Comparison of ENCODE assay signal across 12 mouse cellular contexts in the genomic region with DNA sequence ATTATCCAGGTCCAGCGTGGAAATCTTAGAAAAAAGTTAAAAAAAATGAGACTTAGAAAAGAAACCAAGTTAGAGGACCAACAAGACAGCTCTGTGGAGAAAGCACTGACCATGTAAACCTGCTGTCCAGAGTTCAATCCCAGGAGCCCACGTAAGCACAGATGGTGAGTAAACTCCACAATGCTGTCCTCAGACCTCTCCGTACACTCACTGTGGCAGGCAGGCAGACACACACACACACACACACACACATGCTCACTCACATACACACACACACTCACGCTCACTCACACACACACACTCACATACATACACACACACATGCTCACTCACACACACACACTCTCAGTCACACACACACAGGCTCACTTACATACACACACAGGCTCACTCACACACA. TPM values are rescaled to one million over a fixed set of nuclear protein-coding genes. Genes with fewer than 3 reads are reported as not detected.
A peak's percentile ranks its signal among the peaks of the same experiment; 100 is the strongest.
DNase-seq lines count a peak whose midpoint lies in the region; ATAC-seq lines count a peak whose summit lies in the region.
"Had no signal": no experiment of that assay in that cellular context is flagged by ENCODE, and none has a peak within 500 bp of the region (broad histone marks: within the 10 kb centered on the region; RNA-seq: fewer than 3 reads in every experiment).

No protein-coding gene starts in this region.

- 0 out of 2 replicates have a peak, but pooled peaks cover 9% of the 10 kb centered on the region for H3K36me3 ChIP-seq in hindbrain, embryonic 15.5 days
- peaks cover 49% of the 10 kb centered on the region for H3K36me3 ChIP-seq in hindbrain, embryonic 13.5 days
- H3K36me3 ChIP-seq in midbrain, embryonic 11.5 days (ENCODE audit: control insufficient read depth, insufficient read depth, low read length) = no peaks in the 10 kb centered on the region
- H3K36me3 ChIP-seq in midbrain, embryonic 10.5 days = peaks cover 73% of the 10 kb centered on the region
- H3K36me3 ChIP-seq in forebrain, embryonic 15.5 days = peaks cover 21% of the 10 kb centered on the region
- peaks cover 16% of the 10 kb centered on the region for H3K36me3 ChIP-seq in liver, embryonic 16.5 days (ENCODE audit: control insufficient read depth, insufficient read depth)

- WGBS in hindbrain, embryonic 15.5 days = 92% methylated on average over 4 of the region's 4 CpGs
- 91% methylated on average over 4 of the region's 4 CpGs for whole genome bisulfite sequencing in hindbrain, embryonic 13.5 days
- WGBS in midbrain, embryonic 11.5 days = 89% methylated on average over 4 of the region's 4 CpGs
- 94% methylated on average over 4 of the region's 4 CpGs for WGBS in midbrain, embryonic 10.5 days
- 93% methylated on average over 4 of the region's 4 CpGs for WGBS in forebrain, embryonic 15.5 days
- WGBS in liver, embryonic 16.5 days (ENCODE audit: insufficient replicate concordance) = 78% methylated on average over 4 of the region's 4 CpGs

- H3K4me2 ChIP-seq in hindbrain, embryonic 15.5 days = no peak overlapping the region
- H3K4me2 ChIP-seq in hindbrain, embryonic 13.5 days = no peak overlapping the region
- H3K4me2 ChIP-seq in midbrain, embryonic 11.5 days = no peak overlapping the region
- no peak overlapping the region for H3K4me2 ChIP-seq in forebrain, embryonic 15.5 days (replicated peaks)
- no peak overlapping the region for H3K4me2 ChIP-seq in liver, embryonic 16.5 days (ENCODE audit: low read depth, low read length)
- H3K4me2 ChIP-seq: embryonic facial prominence, embryonic 12.5 days had no signal

- peak; percentile 51; the same call in 1 of the 2 replicates for ATAC-seq in hindbrain, embryonic 15.5 days (ENCODE audit: low FRiP score, low read depth)
- ATAC-seq in hindbrain, embryonic 13.5 days (ENCODE audit: low FRiP score) = no peak
- 0 out of 2 replicates have a peak, but pooled peaks have one; percentile 40 for ATAC-seq in midbrain, embryonic 11.5 days (ENCODE audit: low FRiP score)
- 0 out of 2 replicates have a peak, but pooled peaks have one; percentile 24 for ATAC-seq in forebrain, embryonic 15.5 days (replicated peaks)
- peak; percentile 67 for ATAC-seq in liver, embryonic 16.5 days (ENCODE audit: low read depth)

- H3K4me1 ChIP-seq in hindbrain, embryonic 15.5 days (replicated peaks) = 0 out of 2 replicates have a peak, but pooled peaks cover 4% of the 10 kb centered on the region
- H3K4me1 ChIP-seq in hindbrain, embryonic 13.5 days (replicated peaks) = peaks cover 3% of the 10 kb centered on the region; the same call in 1 of the 2 replicates
- no peaks in the 10 kb centered on the region for H3K4me1 ChIP-seq in midbrain, embryonic 11.5 days (ENCODE audit: control insufficient read depth, insufficient read depth, low read length)
- no peaks in the 10 kb centered on the region for H3K4me1 ChIP-seq in midbrain, embryonic 10.5 days
- peaks cover 4% of the 10 kb centered on the region; the same call in 1 of the 2 replicates for H3K4me1 ChIP-seq in forebrain, embryonic 15.5 days
- H3K4me1 ChIP-seq in liver, embryonic 16.5 days (ENCODE audit: control insufficient read depth, low read depth, low read length) = no peaks in the 10 kb centered on the region
- H3K4me1 ChIP-seq: embryonic facial prominence, embryonic 12.5 days; limb, embryonic 10.5 days had no signal

- no peak overlapping the region for H3K9ac ChIP-seq in hindbrain, embryonic 15.5 days
- H3K9ac ChIP-seq in hindbrain, embryonic 13.5 days = no peak overlapping the region
- H3K9ac ChIP-seq in midbrain, embryonic 11.5 days (ENCODE audit: low read length) = no peak overlapping the region
- no peak overlapping the region for H3K9ac ChIP-seq in forebrain, embryonic 15.5 days (replicated peaks)
- H3K9ac ChIP-seq in liver, embryonic 16.5 days (ENCODE audit: low read depth, low read length) = no peak overlapping the region
- H3K9ac ChIP-seq: embryonic facial prominence, embryonic 12.5 days had no signal

- no peaks in the 10 kb centered on the region for H3K27me3 ChIP-seq in hindbrain, embryonic 15.5 days
- H3K27me3 ChIP-seq in hindbrain, embryonic 13.5 days = no peaks in the 10 kb centered on the region
- no peaks in the 10 kb centered on the region for H3K27me3 ChIP-seq in midbrain, embryonic 11.5 days (ENCODE audit: control insufficient read depth, insufficient read depth, low read length)
- no peaks in the 10 kb centered on the region for H3K27me3 ChIP-seq in midbrain, embryonic 10.5 days (ENCODE audit: low read depth, poor library complexity, severe bottlenecking)
- no peaks in the 10 kb centered on the region for H3K27me3 ChIP-seq in forebrain, embryonic 15.5 days
- H3K27me3 ChIP-seq in liver, embryonic 16.5 days (ENCODE audit: control insufficient read depth, insufficient read depth, low read depth, low read length) = no peaks in the 10 kb centered on the region
- H3K27me3 ChIP-seq: embryonic facial prominence, embryonic 12.5 days; Patski had no signal

- H3K27ac ChIP-seq in hindbrain, embryonic 15.5 days (replicated peaks) = no peak overlapping the region
- no peak overlapping the region for H3K27ac ChIP-seq in hindbrain, embryonic 13.5 days
- H3K27ac ChIP-seq in midbrain, embryonic 11.5 days (ENCODE audit: low read depth, low read length) = no peak overlapping the region
- no peak overlapping the region for H3K27ac ChIP-seq in midbrain, embryonic 10.5 days (replicated peaks)
- H3K27ac ChIP-seq in forebrain, embryonic 15.5 days (replicated peaks) = no peak overlapping the region
- no peak overlapping the region for H3K27ac ChIP-seq in liver, embryonic 16.5 days (ENCODE audit: low read length)
- H3K27ac ChIP-seq: embryonic facial prominence, embryonic 12.5 days; layer of hippocampus, adult 2 months; limb, embryonic 10.5 days had no signal

- H3K4me3 ChIP-seq in hindbrain, embryonic 15.5 days = no peak overlapping the region
- no peak overlapping the region for H3K4me3 ChIP-seq in hindbrain, embryonic 13.5 days
- H3K4me3 ChIP-seq in midbrain, embryonic 11.5 days (ENCODE audit: low read depth, low read length) = no peak overlapping the region
- no peak overlapping the region for H3K4me3 ChIP-seq in midbrain, embryonic 10.5 days
- no peak overlapping the region for H3K4me3 ChIP-seq in forebrain, embryonic 15.5 days
- H3K4me3 ChIP-seq in liver, embryonic 16.5 days (ENCODE audit: low read depth, low read length) = no peak overlapping the region
- H3K4me3 ChIP-seq: embryonic facial prominence, embryonic 12.5 days; layer of hippocampus, adult 2 months; limb, embryonic 10.5 days had no signal

- H3K9me3 ChIP-seq in hindbrain, embryonic 15.5 days = no peaks in the 10 kb centered on the region
- H3K9me3 ChIP-seq in hindbrain, embryonic 13.5 days = no peaks in the 10 kb centered on the region
- no peaks in the 10 kb centered on the region for H3K9me3 ChIP-seq in midbrain, embryonic 11.5 days (ENCODE audit: control insufficient read depth, low read length)
- H3K9me3 ChIP-seq in midbrain, embryonic 10.5 days (replicated peaks) = no peaks in the 10 kb centered on the region
- no peaks in the 10 kb centered on the region for H3K9me3 ChIP-seq in forebrain, embryonic 15.5 days
- no peaks in the 10 kb centered on the region for H3K9me3 ChIP-seq in liver, embryonic 16.5 days (replicated peaks; ENCODE audit: control insufficient read depth, low read length)
- H3K9me3 ChIP-seq: embryonic facial prominence, embryonic 12.5 days; limb, embryonic 10.5 days had no signal

- no peak for DNase-seq in midbrain, embryonic 11.5 days (ENCODE audit: low spot score, missing footprints)
- no peak for DNase-seq in midbrain, embryonic 10.5 days (ENCODE audit: low spot score)
- no peak for DNase-seq in gastrocnemius, adult 18-20 months (ENCODE audit: low spot score)
- no peak for DNase-seq in thymus, adult 18-20 months

RNA-seq across cellular contexts. Expression of a gene that starts 17.2 kb away (rescaled TPM):
- polyA plus RNA-seq in hindbrain, embryonic 15.5 days (2015; fragmentation: Nextera tagmentation; extraction: Ambion mirVana) = 22.4 and 23.5 TPM in 2 replicates
- polyA plus RNA-seq in hindbrain, embryonic 13.5 days (2015; fragmentation: Nextera tagmentation; extraction: Ambion mirVana) = 23.1 and 24.1 TPM in 2 replicates
- polyA plus RNA-seq in midbrain, embryonic 11.5 days (2014; fragmentation: Nextera tagmentation; extraction: Ambion mirVana) = 33.3 and 34.0 TPM in 2 replicates
- polyA plus RNA-seq in midbrain, embryonic 10.5 days (2016; fragmentation: Nextera tagmentation; extraction: Ambion mirVana) = 26.8 and 28.2 TPM in 2 replicates
- polyA plus RNA-seq in forebrain, embryonic 15.5 days (2015; fragmentation: Nextera tagmentation; extraction: Ambion mirVana) = 28.6 and 30.7 TPM in 2 replicates
- polyA plus RNA-seq in liver, embryonic 16.5 days (2015; fragmentation: Nextera tagmentation; extraction: Ambion mirVana) = 7.8 and 12.3 TPM in 2 replicates
- 10 to 100 TPM; 17.8 to 28.3 TPM for total RNA-seq in gastrocnemius, adult 18-20 months (2021)
